Mouse (Mus musculus): ENCODE measurements around the gene Gpr179. TPM values are rescaled to one million over a fixed set of nuclear protein-coding genes. Genes with fewer than 3 reads are reported as not detected.

The Gpr179 gene
- polyA plus RNA-seq, 1 experiment: not detected

GRCm38 (mm10) chr11:97307294-97308069 lies 44.4 kb downstream of the Gpr179 start:
- Histone ChIP-seq H3K4me3 (replicated peaks) (no peak overlapping the region), H3K9me3 (ENCODE audit: control insufficient read depth, low read length) (no peaks in the 10 kb centered on the region), H3K27me3 (ENCODE audit: control insufficient read depth) (peaks cover 35% of the 10 kb centered on the region), H3K36me3 (ENCODE audit: control insufficient read depth) (no peaks in the 10 kb centered on the region), H3K4me1 (ENCODE audit: control insufficient read depth) (peaks cover 18% of the 10 kb centered on the region)
- TF ChIP-seq GATA1 (IDR thresholded peaks at IDR 0.05; ENCODE audit: low read length) (no peak), TAL1 (IDR thresholded peaks at IDR 0.05; ENCODE audit: low read length) (no peak)

- peaks cover 8% of the 10 kb centered on the region for H3K27me3 ChIP-seq (ENCODE audit: control insufficient read depth)
- H3K36me3 ChIP-seq (ENCODE audit: control insufficient read depth): no peaks in the 10 kb centered on the region
- TF ChIP-seq TAL1 (IDR thresholded peaks at IDR 0.05; ENCODE audit: low read length): no peak
- TF ChIP-seq GATA1 (IDR thresholded peaks at IDR 0.05; ENCODE audit: low read length): no peak
- H3K4me1 ChIP-seq (ENCODE audit: control insufficient read depth): peaks cover 5% of the 10 kb centered on the region
- no peak overlapping the region for H3K4me3 ChIP-seq (replicated peaks)
- no peaks in the 10 kb centered on the region for H3K9me3 ChIP-seq (ENCODE audit: control insufficient read depth, low read length)
Measured at GRCm38 (mm10) chr11:97304631-97305030, 47.2 kb downstream of the Gpr179 start.

- TF ChIP-seq TAL1 (IDR thresholded peaks at IDR 0.05; ENCODE audit: low read length) (no peak), GATA1 (IDR thresholded peaks at IDR 0.05; ENCODE audit: low read length) (no peak)
- Histone ChIP-seq H3K9me3 (ENCODE audit: control insufficient read depth, low read length) (no peaks in the 10 kb centered on the region), H3K36me3 (ENCODE audit: control insufficient read depth) (no peaks in the 10 kb centered on the region), H3K27me3 (ENCODE audit: control insufficient read depth) (no peaks in the 10 kb centered on the region), H3K4me1 (ENCODE audit: control insufficient read depth) (no peaks in the 10 kb centered on the region), H3K4me3 (replicated peaks) (no peak overlapping the region)
Measured at GRCm38 (mm10) chr11:97302231-97302781, 49.6 kb downstream of the Gpr179 start.

GRCm38 (mm10) chr11:97301406-97301805 lies 50.5 kb downstream of the Gpr179 start:
- Histone ChIP-seq H3K4me3 (replicated peaks) (no peak overlapping the region), H3K4me1 (ENCODE audit: control insufficient read depth) (no peaks in the 10 kb centered on the region), H3K9me3 (ENCODE audit: control insufficient read depth, low read length) (no peaks in the 10 kb centered on the region), H3K27me3 (ENCODE audit: control insufficient read depth) (no peaks in the 10 kb centered on the region), H3K36me3 (ENCODE audit: control insufficient read depth) (no peaks in the 10 kb centered on the region)
- TF ChIP-seq GATA1 (IDR thresholded peaks at IDR 0.05; ENCODE audit: low read length): no peak
- no peak for TF ChIP-seq TAL1 (IDR thresholded peaks at IDR 0.05; ENCODE audit: low read length)

GRCm38 (mm10) chr11:97299939-97300338 lies 51.9 kb downstream of the Gpr179 start:
- no peaks in the 10 kb centered on the region for H3K36me3 ChIP-seq (ENCODE audit: control insufficient read depth)
- H3K27me3 ChIP-seq (ENCODE audit: control insufficient read depth): no peaks in the 10 kb centered on the region

GRCm38 (mm10) chr11:97296542-97296941 lies 55.3 kb downstream of the Gpr179 start:
- H3K27me3 ChIP-seq (ENCODE audit: control insufficient read depth): no peaks in the 10 kb centered on the region
- H3K36me3 ChIP-seq (ENCODE audit: control insufficient read depth): no peaks in the 10 kb centered on the region
- H3K4me3 ChIP-seq (replicated peaks): no peak overlapping the region
- TF ChIP-seq TAL1 (IDR thresholded peaks at IDR 0.05; ENCODE audit: low read length): no peak
- TF ChIP-seq GATA1 (IDR thresholded peaks at IDR 0.05; ENCODE audit: low read length): no peak
- no peaks in the 10 kb centered on the region for H3K9me3 ChIP-seq (ENCODE audit: control insufficient read depth, low read length)
- H3K4me1 ChIP-seq (ENCODE audit: control insufficient read depth): peaks cover 6% of the 10 kb centered on the region

More at GRCm38 (mm10) chr11:97299939-97300338, 51.9 kb downstream of the Gpr179 start:
- TF ChIP-seq GATA1 (IDR thresholded peaks at IDR 0.05; ENCODE audit: low read length) (no peak), TAL1 (IDR thresholded peaks at IDR 0.05; ENCODE audit: low read length) (no peak)
- no peaks in the 10 kb centered on the region for H3K9me3 ChIP-seq (ENCODE audit: control insufficient read depth, low read length)
- no peak overlapping the region for H3K4me3 ChIP-seq (replicated peaks)
- H3K4me1 ChIP-seq (ENCODE audit: control insufficient read depth): peaks cover 6% of the 10 kb centered on the region

GRCm38 (mm10) chr11:97292731-97293130 lies 59.1 kb downstream of the Gpr179 start:
- Histone ChIP-seq H3K27me3 (ENCODE audit: control insufficient read depth) (no peaks in the 10 kb centered on the region), H3K9me3 (ENCODE audit: control insufficient read depth, low read length) (no peaks in the 10 kb centered on the region), H3K4me1 (ENCODE audit: control insufficient read depth) (peaks cover 6% of the 10 kb centered on the region), H3K4me3 (replicated peaks) (no peak overlapping the region), H3K36me3 (ENCODE audit: control insufficient read depth) (no peaks in the 10 kb centered on the region)
- no peak for TF ChIP-seq TAL1 (IDR thresholded peaks at IDR 0.05; ENCODE audit: low read length)
- TF ChIP-seq GATA1 (IDR thresholded peaks at IDR 0.05; ENCODE audit: low read length): no peak

- H3K36me3 ChIP-seq (ENCODE audit: control insufficient read depth): no peaks in the 10 kb centered on the region
- TF ChIP-seq TAL1 (IDR thresholded peaks at IDR 0.05; ENCODE audit: low read length) (no peak), GATA1 (IDR thresholded peaks at IDR 0.05; ENCODE audit: low read length) (no peak)
- H3K4me1 ChIP-seq (ENCODE audit: control insufficient read depth): no peaks in the 10 kb centered on the region; the same call in 1 of the 2 replicates
- H3K4me3 ChIP-seq (replicated peaks): no peak overlapping the region
- no peaks in the 10 kb centered on the region for H3K9me3 ChIP-seq (ENCODE audit: control insufficient read depth, low read length)
- H3K27me3 ChIP-seq (ENCODE audit: control insufficient read depth): peaks cover 5% of the 10 kb centered on the region; the same call in 1 of the 2 replicates
Measured at GRCm38 (mm10) chr11:97289276-97290230, 62.3 kb downstream of the Gpr179 start.
